Mouse (Mus musculus) mammary gland, adult 2 months (tissue): ENCODE data around the gene Nup210l. TPM values are rescaled to one million over a fixed set of nuclear protein-coding genes. Genes with fewer than 3 reads are reported as not detected.

Source experiments
- polyA plus RNA-seq: library from polyadenylated mRNA; depleted of rRNA; stranded (reverse); fragments of >200 nt; gene quantifications from 2 replicates; pipeline ENCODE4 v1.2.3, GENCODE M21; 2012; ENCODE audit warnings: low replicate concordance; rRNA removed

Gene Nup210l
- polyA plus RNA-seq, result 0.27 and 0.57 TPM in 2 replicates

DNA sequence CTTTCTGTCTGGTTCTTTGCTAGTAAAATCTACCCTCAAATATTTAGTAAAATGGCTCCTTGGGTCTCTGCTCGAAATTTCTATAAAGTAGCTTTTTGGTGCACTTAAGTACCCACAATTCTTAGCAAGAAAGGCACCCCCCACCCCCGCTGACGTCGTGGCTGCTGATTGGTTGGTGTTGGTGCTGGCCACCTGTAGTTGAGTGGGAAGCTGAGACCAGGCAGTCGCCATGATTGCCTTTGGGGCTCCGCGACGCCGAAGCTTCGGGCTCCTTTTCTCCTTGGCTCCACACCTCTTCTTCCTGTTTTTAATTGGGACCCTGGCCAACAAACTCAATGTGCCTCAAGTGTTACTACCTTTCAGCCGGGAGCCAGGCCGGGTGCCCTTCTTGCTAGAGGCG is at the start of gene Nup210l:
Gene Nup210l, plus strand, starts transcription at position 195 of the 400 bp plus-strand sequence.

GRCm38 (mm10) chr3:90072294-90072693 is 31.6 kb upstream of the Nup210l start, which contains the start of gene Tpm3:
Gene Tpm3 (plus strand): TSS chr3:90072649.

GRCm38 (mm10) chr3:90213377-90213866 is 109.5 kb downstream of the Nup210l start, which contains the start of the genes Rps27 and Rab13:
Gene Rps27 (minus strand): TSS chr3:90213651.
Gene Rab13 (plus strand): TSS chr3:90213695.

GRCm38 (mm10) chr3:90231507-90232333 is 127.8 kb downstream of the Nup210l start, which contains the start of gene Jtb:
Gene Jtb (plus strand): TSS chr3:90231597.

GRCm38 (mm10) chr3:90242984-90243775 is 139.2 kb downstream of the Nup210l start, which contains the start of gene Creb3l4:
Gene Creb3l4 (minus strand): TSS chr3:90243512.

DNA sequence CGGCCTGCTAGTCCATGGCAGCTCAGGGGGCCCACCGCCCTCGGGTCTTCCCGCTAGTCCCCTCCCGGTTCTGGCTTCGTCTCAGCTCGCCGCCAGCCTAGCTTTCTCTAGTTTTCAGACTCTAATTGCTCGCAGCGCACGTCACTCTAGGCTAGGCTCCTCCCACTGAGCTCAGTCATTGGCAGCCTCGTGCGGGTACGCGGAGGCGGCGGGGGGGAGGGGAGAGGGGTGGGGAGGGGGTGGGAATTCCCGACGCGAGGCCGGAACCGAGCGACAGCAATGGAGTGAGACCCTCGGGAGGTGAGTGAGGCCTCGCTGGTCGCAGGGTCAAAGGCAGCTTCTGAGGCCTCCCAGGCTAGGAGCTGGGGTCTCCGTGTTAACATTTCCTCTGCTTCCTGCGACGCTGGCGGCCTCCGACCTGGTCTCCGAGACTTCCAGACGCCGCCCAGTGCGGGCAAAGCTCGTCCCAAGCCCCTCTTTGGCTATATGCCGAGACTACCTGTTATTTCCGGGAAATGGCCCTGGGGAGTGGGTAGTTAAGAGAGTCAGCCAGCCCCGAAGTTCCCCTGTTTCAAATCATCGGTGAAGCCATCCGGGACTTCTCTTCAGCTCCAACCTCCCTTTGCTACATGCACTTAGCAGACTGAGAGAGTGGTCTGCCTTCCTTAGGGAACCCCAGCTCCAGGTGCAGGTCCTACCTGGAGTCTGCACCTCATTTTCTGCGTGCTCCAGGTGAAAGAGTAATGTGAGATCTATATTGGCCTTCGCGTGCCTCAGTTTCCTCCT is 144.2 kb downstream of the Nup210l start, which contains the start of gene Slc39a1:
Gene Slc39a1, plus strand, starts transcription at position 213 of the 786 bp plus-strand sequence.

GRCm38 (mm10) chr3:90253653-90254418 is 149.9 kb downstream of the Nup210l start, which contains the start of gene Crtc2:
Gene Crtc2 (plus strand): TSS chr3:90254163.

Other genes with a start within 250 kb of the Nup210l start
- 19.8 and 27.4 TPM in 2 replicates for gene Il6ra, start 190.9 kb upstream of the Nup210l start, polyA plus RNA-seq
- 50.7 and 118 TPM in 2 replicates for gene Atp8b2, start 140.6 kb upstream of the Nup210l start, polyA plus RNA-seq
- gene Hax1, start 105.4 kb upstream of the Nup210l start, polyA plus RNA-seq, result 29.1 and 76.8 TPM in 2 replicates
- gene 4933434E20Rik, start 52.5 kb upstream of the Nup210l start, polyA plus RNA-seq, result 27.6 and 68.5 TPM in 2 replicates
- 114 and 174 TPM in 2 replicates for gene Ubap2l, start 51.5 kb upstream of the Nup210l start, polyA plus RNA-seq
- gene Tpm3, start 31.5 kb upstream of the Nup210l start, polyA plus RNA-seq, result 103 and 148 TPM in 2 replicates
- gene Rps27, start 109.5 kb downstream of the Nup210l start, polyA plus RNA-seq, result 1,026 and 2,137 TPM in 2 replicates
- 5.5 and 5.7 TPM in 2 replicates for gene Rab13, start 109.6 kb downstream of the Nup210l start, polyA plus RNA-seq
- gene Jtb, start 127.5 kb downstream of the Nup210l start, polyA plus RNA-seq, result 69.0 and 95.6 TPM in 2 replicates
- gene Creb3l4, start 139.4 kb downstream of the Nup210l start, polyA plus RNA-seq, result 1.7 and 2.5 TPM in 2 replicates
- gene Slc39a1, start 144.0 kb downstream of the Nup210l start, polyA plus RNA-seq, result 99.1 and 121 TPM in 2 replicates
- 81.9 and 84.8 TPM in 2 replicates for gene Crtc2, start 150.0 kb downstream of the Nup210l start, polyA plus RNA-seq
- 78.6 and 97.3 TPM in 2 replicates for gene Dennd4b, start 161.1 kb downstream of the Nup210l start, polyA plus RNA-seq
- gene Gatad2b, start 189.0 kb downstream of the Nup210l start, polyA plus RNA-seq, result 22.3 and 24.7 TPM in 2 replicates